Mouse (Mus musculus) adrenal gland, postnatal 14 days (tissue): ENCODE results near the gene Clybl. TPM values are rescaled to one million over a fixed set of nuclear protein-coding genes. Genes with fewer than 3 reads are reported as not detected.
A peak's percentile ranks its signal among the peaks of the same experiment; 100 is the strongest.

Experiments used
- DNase-seq: peaks from one replicate; pipeline ENCODE4 v3.0.0; 2021; ENCODE audit warnings: mixed read lengths
- total RNA-seq: library from RNA; stranded (reverse); gene quantifications from 2 replicates; pipeline ENCODE4 v1.2.3, GENCODE M21; 2021

The Clybl gene
- total RNA-seq, 1 experiment from 2014 or later = 111 TPM

- no peak for DNase-seq
These were observed 246.2 kb downstream of the Clybl start for GRCm38 (mm10) chr14:122427654-122428053.

- no peak for DNase-seq
These were observed 251.1 kb downstream of the Clybl start for GRCm38 (mm10) chr14:122432558-122432957.

- DNase-seq = no peak
These were observed 252.5 kb downstream of the Clybl start for GRCm38 (mm10) chr14:122434039-122434438.

GRCm38 (mm10) chr14:122436850-122437249 is 255.3 kb downstream of the Clybl start:
- DNase-seq = no peak

GRCm38 (mm10) chr14:122449601-122450495 is 268.3 kb downstream of the Clybl start:
- no peak for DNase-seq

- peak; percentile 45 for DNase-seq
These were observed 269.2 kb downstream of the Clybl start, which contains the start of gene Gm5089 for GRCm38 (mm10) chr14:122450496-122451382. Gene Gm5089 (minus strand): TSS chr14:122451115.

GRCm38 (mm10) chr14:122451551-122452145 is 270.1 kb downstream of the Clybl start:
- DNase-seq = no peak

Other genes with a start within 250 kb of the Clybl start
- 0.48 and 2.3 TPM in 2 replicates for gene Gpr183, start 216.5 kb upstream of the Clybl start, total RNA-seq
- not detected in 2 replicates for gene Timm8a2, start 147.0 kb upstream of the Clybl start, total RNA-seq
- 121 and 125 TPM in 2 replicates for gene Tm9sf2, start 74.7 kb upstream of the Clybl start, total RNA-seq